Mouse (Mus musculus): Measurements from ENCODE around the gene Trpc3. TPM values are rescaled to one million over a fixed set of nuclear protein-coding genes. Genes with fewer than 3 reads are reported as not detected.

Trpc3 gene
- 0.26 and 0.46 TPM in 2 replicates for polyA plus RNA-seq (2015; fragmentation: Nextera tagmentation; extraction: Ambion mirVana)

GRCm38 (mm10) chr3:36689392-36690291, at the start of gene Trpc3:
Gene Trpc3 (minus strand): TSS chr3:36690167.
- Histone ChIP-seq H3K36me3 (replicated peaks; ENCODE audit: insufficient read depth, low read length) (no peaks in the 10 kb centered on the region), H3K4me3 (ENCODE audit: low read depth, low read length) (peak within 1 kb of the TSS; percentile 57), H3K9ac (replicated peaks) (peak within 1 kb of the TSS; percentile 48; the same call in 1 of the 2 replicates), H3K4me2 (ENCODE audit: low read depth, low read length) (peak within 1 kb of the TSS; percentile 84), H3K27me3 (ENCODE audit: insufficient read depth, low read length) (peaks cover 22% of the 10 kb centered on the region), H3K9me3 (ENCODE audit: low read length) (no peaks in the 10 kb centered on the region), H3K27ac (ENCODE audit: low read depth) (no peak within 1 kb of the TSS), H3K4me1 (ENCODE audit: insufficient read depth) (no peaks in the 10 kb centered on the region; the same call in 1 of the 2 replicates)
- TF ChIP-seq CTCF (IDR thresholded peaks at IDR 0.05; ENCODE audit: low read depth): no peak
- TF ChIP-seq EP300 (IDR thresholded peaks at IDR 0.05; ENCODE audit: low read depth): no peak
- 2% methylated on average over 84 of the region's 91 CpGs for WGBS (ENCODE audit: insufficient replicate concordance)
- DNase-seq: peak; percentile 33
- peak; percentile 51 for ATAC-seq

GRCm38 (mm10) chr3:36738071-36738470, 48.1 kb upstream of the Trpc3 start:
- TF ChIP-seq CTCF (IDR thresholded peaks at IDR 0.05; ENCODE audit: low read depth) (no peak), EP300 (IDR thresholded peaks at IDR 0.05; ENCODE audit: low read depth) (no peak)
- 64% methylated on average over 4 of the region's 4 CpGs for WGBS (ENCODE audit: insufficient replicate concordance)

GRCm38 (mm10) chr3:36733075-36733474, 43.1 kb upstream of the Trpc3 start:
- no peak for TF ChIP-seq EP300 (IDR thresholded peaks at IDR 0.05; ENCODE audit: low read depth)
- no peak for TF ChIP-seq CTCF (IDR thresholded peaks at IDR 0.05; ENCODE audit: low read depth)
- H3K36me3 ChIP-seq (replicated peaks; ENCODE audit: insufficient read depth, low read length): no peaks in the 10 kb centered on the region
- no peaks in the 10 kb centered on the region for H3K27me3 ChIP-seq (ENCODE audit: insufficient read depth, low read length)
- no peak overlapping the region for H3K4me2 ChIP-seq (ENCODE audit: low read depth, low read length)
- ATAC-seq: no peak
- 87% methylated on average over 4 of the region's 4 CpGs for WGBS (ENCODE audit: insufficient replicate concordance)
- no peak overlapping the region for H3K9ac ChIP-seq (replicated peaks)
- H3K4me3 ChIP-seq (ENCODE audit: low read depth, low read length): no peak overlapping the region
- no peaks in the 10 kb centered on the region for H3K4me1 ChIP-seq (ENCODE audit: insufficient read depth)
- DNase-seq: no peak
- H3K27ac ChIP-seq (ENCODE audit: low read depth): no peak overlapping the region
- no peaks in the 10 kb centered on the region for H3K9me3 ChIP-seq (ENCODE audit: low read length)

More at GRCm38 (mm10) chr3:36738071-36738470, 48.1 kb upstream of the Trpc3 start:
- Histone ChIP-seq H3K9me3 (ENCODE audit: low read length) (no peaks in the 10 kb centered on the region), H3K27me3 (ENCODE audit: insufficient read depth, low read length) (no peaks in the 10 kb centered on the region), H3K36me3 (replicated peaks; ENCODE audit: insufficient read depth, low read length) (no peaks in the 10 kb centered on the region), H3K4me1 (ENCODE audit: insufficient read depth) (no peaks in the 10 kb centered on the region), H3K4me3 (ENCODE audit: low read depth, low read length) (no peak overlapping the region), H3K27ac (ENCODE audit: low read depth) (no peak overlapping the region), H3K9ac (replicated peaks) (no peak overlapping the region), H3K4me2 (ENCODE audit: low read depth, low read length) (no peak overlapping the region)
- DNase-seq (no peak), ATAC-seq (no peak)

- DNase-seq (no peak), ATAC-seq (no peak)
- TF ChIP-seq CTCF (IDR thresholded peaks at IDR 0.05; ENCODE audit: low read depth): no peak
- TF ChIP-seq EP300 (IDR thresholded peaks at IDR 0.05; ENCODE audit: low read depth): no peak
- no peaks in the 10 kb centered on the region for H3K4me1 ChIP-seq (ENCODE audit: insufficient read depth)
- H3K36me3 ChIP-seq (replicated peaks; ENCODE audit: insufficient read depth, low read length): no peaks in the 10 kb centered on the region
- no peaks in the 10 kb centered on the region for H3K9me3 ChIP-seq (ENCODE audit: low read length)
- H3K9ac ChIP-seq (replicated peaks): no peak overlapping the region
- H3K27ac ChIP-seq (ENCODE audit: low read depth): no peak overlapping the region
- H3K4me2 ChIP-seq (ENCODE audit: low read depth, low read length): no peak overlapping the region
- no peak overlapping the region for H3K4me3 ChIP-seq (ENCODE audit: low read depth, low read length)
- no peaks in the 10 kb centered on the region for H3K27me3 ChIP-seq (ENCODE audit: insufficient read depth, low read length)
- 71% methylated on average over 8 of the region's 8 CpGs for WGBS (ENCODE audit: insufficient replicate concordance)
These were observed 36.6 kb upstream of the Trpc3 start for GRCm38 (mm10) chr3:36726545-36726944.

- Histone ChIP-seq H3K4me3 (ENCODE audit: low read depth, low read length) (no peak overlapping the region), H3K9ac (replicated peaks) (no peak overlapping the region), H3K4me1 (ENCODE audit: insufficient read depth) (no peaks in the 10 kb centered on the region), H3K4me2 (ENCODE audit: low read depth, low read length) (no peak overlapping the region), H3K27me3 (ENCODE audit: insufficient read depth, low read length) (no peaks in the 10 kb centered on the region), H3K27ac (ENCODE audit: low read depth) (no peak overlapping the region), H3K36me3 (replicated peaks; ENCODE audit: insufficient read depth, low read length) (no peaks in the 10 kb centered on the region), H3K9me3 (ENCODE audit: low read length) (no peaks in the 10 kb centered on the region)
- DNase-seq (no peak), ATAC-seq (no peak)
- TF ChIP-seq EP300 (IDR thresholded peaks at IDR 0.05; ENCODE audit: low read depth) (no peak), CTCF (IDR thresholded peaks at IDR 0.05; ENCODE audit: low read depth) (no peak)
- WGBS (ENCODE audit: insufficient replicate concordance): 72% methylated on average over 3 of the region's 3 CpGs
These were observed 31.9 kb upstream of the Trpc3 start for GRCm38 (mm10) chr3:36721850-36722249.

- no peak overlapping the region for H3K9ac ChIP-seq (replicated peaks)
- 67% methylated on average over 3 of the region's 3 CpGs for WGBS (ENCODE audit: insufficient replicate concordance)
- TF ChIP-seq EP300 (IDR thresholded peaks at IDR 0.05; ENCODE audit: low read depth) (no peak), CTCF (IDR thresholded peaks at IDR 0.05; ENCODE audit: low read depth) (no peak)
- DNase-seq (no peak), ATAC-seq (no peak)
- no peaks in the 10 kb centered on the region for H3K36me3 ChIP-seq (replicated peaks; ENCODE audit: insufficient read depth, low read length)
- no peak overlapping the region for H3K4me3 ChIP-seq (ENCODE audit: low read depth, low read length)
- H3K4me1 ChIP-seq (ENCODE audit: insufficient read depth): no peaks in the 10 kb centered on the region
- H3K27me3 ChIP-seq (ENCODE audit: insufficient read depth, low read length): no peaks in the 10 kb centered on the region
- no peak overlapping the region for H3K4me2 ChIP-seq (ENCODE audit: low read depth, low read length)
- H3K9me3 ChIP-seq (ENCODE audit: low read length): no peaks in the 10 kb centered on the region
- no peak overlapping the region for H3K27ac ChIP-seq (ENCODE audit: low read depth)
These were observed 19.6 kb upstream of the Trpc3 start for GRCm38 (mm10) chr3:36709521-36709920.

Data from liver, postnatal 0 days (tissue).